Mouse (Mus musculus) adrenal gland, postnatal 36 days (tissue): ENCODE measurements at regions not wholly inside any gene's neighbourhood (a gene's known extent, or its start where the extent isn't known, plus 50 kb on each side); places are given as distances from the start of the nearest gene placed in this dataset.
"Not testable (repeated sequence)": the region's sequence is repeated elsewhere in the genome, so short reads cannot be mapped to it uniquely, and the experiment has no call there.

Experiments used
- DNase-seq, 2 experiments: peaks; one replicate each; pipeline ENCODE4 v3.0.0; 2021; ENCODE audit warnings: mixed read lengths in 1 of 2

DNA sequence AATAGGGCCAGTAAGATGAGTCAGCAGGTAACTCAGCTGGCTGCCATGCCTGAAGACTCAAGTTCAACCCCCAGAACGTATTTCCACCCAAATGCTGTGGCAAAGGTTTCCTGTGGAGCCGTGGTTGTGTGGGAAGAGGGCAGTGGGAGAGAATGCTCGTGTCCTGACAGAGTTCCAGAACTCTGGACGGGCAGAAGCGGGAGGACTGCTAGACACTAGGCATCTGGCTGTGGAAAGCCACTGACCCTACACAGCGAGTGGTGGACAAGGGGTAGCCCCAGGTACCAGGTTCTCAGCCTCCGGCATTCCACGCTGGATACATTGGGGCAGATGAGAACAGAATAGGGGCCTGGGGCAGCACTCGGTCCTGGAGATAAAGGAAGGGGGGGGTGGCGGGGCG lies 69.6 kb upstream of the Acsl3 start:
- DNase-seq: no peak

DNA sequence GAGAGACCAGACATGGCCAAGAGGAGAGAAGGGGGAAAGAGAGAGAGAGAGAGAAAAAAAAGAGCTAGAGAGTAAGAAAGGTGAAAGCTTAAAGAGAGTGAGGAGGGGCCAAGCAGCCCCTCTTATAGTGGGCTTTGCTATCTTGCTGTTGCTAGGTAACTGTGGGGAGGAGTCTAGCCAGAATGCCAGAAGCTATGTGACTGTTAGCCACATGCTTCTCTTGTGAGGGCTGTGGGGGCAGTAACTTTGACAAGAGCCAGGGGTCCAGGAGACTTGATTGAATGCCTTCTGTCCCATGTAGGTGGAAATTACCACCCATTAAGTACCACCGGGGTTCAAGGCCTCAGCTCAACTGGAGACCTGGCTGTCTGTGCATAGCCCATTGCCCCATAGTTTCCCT lies 69.0 kb upstream of the Acsl3 start:
- not testable (repeated sequence) for DNase-seq

DNA sequence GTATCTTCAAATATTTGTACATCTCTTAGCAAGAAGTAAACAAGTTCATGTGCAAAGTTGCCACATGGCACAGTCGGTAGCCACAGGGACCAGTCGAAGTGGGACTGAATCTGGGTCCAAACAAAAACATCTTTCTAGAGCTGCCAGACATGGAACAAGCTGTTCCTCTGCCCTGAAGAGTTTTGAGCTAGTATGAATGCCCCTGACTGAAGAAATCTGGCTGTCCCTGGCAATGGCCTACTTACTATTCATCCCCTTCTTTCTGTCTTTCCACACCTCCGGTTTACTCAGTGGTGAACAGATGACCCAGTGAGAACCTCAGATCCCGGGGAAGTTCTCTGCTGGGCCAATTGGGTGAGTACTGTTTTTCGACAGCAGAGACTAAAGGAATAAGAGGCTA lies 67.1 kb upstream of the Acsl3 start:
- no peak for DNase-seq

DNA sequence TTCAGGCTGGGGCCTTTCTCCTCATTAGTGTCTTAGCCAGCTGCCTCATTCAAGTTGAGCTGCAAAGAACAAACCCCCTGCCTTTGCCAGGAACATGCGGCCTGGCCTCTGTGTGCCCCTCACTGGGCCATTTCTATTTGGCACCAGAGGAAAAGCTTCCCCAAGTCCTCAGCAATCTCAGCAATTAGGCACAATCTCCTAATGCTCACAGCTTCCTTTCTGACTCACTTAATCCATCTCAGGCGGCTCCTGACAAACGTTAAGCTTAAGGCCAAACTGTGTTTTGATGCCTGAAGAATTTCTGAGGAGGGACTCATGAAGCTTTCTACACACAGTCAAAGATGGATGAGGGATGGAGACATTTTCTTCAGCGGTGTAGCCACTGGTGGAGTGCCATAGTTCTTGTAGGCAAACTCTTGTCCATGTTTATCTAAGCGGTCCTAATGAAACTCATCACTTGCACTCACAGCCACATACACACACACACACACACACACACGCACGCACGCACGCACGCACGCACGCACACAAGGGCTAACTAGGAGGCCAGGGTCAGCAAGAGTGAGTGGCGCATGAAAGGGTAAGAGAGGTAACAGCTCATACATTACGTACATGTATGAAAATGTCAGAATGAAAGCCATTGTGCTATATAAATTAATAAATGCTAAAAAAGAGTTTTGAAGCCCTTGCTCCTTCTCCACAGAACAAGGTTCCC lies 63.5 kb upstream of the Acsl3 start:
- no peak for DNase-seq

DNA sequence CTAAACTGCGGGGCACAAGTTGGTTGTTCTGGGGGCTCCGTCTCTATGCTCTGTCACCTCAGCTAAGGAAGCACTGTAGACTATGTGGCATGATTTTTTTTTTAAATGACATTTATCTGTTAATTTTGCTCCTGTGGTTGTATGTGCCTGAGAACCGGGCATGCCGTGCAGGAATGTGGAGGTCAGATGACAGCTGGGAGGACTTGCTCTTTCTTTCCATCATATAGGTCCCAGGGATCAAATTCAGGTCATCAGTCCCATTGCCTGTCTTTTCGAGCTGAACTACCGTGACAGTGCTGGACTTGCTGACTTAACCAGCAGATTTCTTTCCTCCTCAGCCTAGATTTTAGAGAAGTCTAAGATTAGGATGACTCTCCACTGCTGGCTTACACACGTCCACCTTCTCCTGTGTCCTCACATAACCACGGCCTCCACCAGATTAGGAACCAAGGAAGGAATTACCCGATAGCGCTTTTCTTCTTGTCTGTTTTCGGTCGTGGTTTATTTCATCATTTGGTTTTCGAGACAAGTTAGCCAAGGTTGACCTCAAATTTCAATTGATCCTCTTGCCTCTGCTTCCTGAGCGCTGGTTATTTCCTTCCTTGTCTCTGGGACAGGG lies 62.0 kb upstream of the Acsl3 start:
- DNase-seq: no peak

DNA sequence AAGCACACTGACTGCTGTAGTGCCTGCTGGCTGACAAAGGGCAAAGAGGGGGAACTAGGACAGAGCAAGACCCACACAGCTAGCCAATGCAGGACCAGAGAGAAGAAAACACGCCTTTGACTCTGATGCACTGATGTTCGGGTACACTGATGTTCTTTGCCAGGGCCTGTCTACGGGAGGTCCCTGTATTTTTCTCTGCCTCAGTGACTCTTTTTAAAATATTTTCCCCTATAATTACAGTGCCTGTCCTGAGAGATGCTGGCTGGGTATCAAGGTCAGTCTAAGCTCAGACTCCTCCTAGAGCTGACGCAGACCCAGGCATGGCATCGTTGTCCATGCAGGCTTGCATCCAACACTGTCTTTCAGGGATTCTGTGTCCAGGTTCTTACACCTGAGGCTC lies 59.1 kb upstream of the Acsl3 start:
- DNase-seq: peak; percentile 33 to 35

DNA sequence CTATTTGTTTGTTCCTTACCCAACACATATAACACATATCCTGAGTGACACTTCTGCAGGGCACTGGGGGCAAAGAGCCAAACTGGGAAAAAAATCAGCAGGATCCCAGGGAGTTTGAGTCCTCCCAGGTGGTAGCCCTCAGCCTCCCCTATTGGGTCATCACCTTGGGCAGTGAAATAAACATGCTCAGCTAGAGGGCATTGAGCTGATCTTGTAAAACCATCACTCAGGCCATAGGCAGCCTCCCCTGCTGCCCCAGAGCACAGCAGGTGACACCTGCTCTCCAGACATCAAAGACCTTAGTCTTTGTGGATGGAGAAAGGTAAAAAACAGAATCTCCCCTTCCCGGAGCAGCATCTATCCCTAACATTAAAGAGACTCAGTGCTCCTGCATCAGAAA lies 57.0 kb upstream of the Acsl3 start:
- no peak for DNase-seq

DNA sequence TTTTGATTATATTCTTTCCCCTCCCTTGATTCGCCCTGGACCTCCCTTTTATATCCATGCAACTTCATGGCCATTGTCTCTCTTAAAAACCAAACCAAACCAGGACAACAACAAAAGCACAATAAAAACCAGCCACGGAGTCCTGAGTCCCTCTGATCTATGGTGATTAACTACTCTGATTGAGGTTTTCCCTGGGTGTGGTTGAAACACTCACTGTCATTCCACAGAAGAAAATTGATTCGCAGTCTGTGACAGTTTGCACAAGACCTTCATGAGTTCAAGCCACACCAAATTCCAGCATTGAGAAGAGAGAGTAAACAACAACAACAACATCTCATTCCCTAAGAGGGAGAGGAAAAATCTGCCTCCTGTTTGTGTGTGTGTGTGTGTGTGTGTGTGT lies 56.1 kb upstream of the Acsl3 start:
- no peak for DNase-seq

DNA sequence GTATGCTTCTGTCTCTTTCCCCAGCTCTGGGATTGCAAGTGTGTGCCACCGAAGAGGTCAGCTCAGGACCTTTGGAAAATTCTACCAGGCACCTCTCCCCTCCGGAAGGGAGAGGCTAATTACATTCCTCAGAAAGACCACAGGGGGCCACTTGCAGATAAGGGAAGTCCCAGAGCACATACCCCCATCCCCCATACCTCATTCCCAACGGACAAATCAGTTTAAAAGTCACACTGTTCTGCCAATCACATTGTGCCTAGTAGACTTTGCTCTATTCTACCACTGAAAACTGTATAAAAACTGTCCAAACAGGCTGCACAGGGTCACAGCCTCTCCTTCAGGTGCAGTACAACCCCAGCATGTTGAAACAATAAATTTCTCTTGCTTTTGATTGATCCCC lies 55.6 kb upstream of the Acsl3 start:
- DNase-seq: no peak

DNA sequence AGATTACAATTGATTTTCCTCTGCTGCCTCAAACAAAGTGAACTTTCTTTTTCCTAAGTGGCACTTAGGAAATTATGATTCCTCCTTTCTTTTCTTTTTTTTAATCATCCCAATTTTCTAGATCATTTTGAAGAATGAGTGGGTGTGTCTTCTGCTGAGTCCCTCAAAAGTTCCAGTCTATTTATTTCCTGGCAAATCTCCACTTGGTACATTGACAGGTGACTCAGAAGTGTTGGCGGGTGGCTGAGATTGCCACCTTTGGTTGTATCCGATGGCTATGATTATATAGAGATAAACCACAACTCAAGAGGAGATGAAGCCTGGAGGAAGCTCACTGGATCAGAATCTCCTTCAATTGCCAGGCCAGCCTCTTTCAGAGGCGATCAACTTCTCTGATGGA lies 54.7 kb upstream of the Acsl3 start:
- DNase-seq: no peak

DNA sequence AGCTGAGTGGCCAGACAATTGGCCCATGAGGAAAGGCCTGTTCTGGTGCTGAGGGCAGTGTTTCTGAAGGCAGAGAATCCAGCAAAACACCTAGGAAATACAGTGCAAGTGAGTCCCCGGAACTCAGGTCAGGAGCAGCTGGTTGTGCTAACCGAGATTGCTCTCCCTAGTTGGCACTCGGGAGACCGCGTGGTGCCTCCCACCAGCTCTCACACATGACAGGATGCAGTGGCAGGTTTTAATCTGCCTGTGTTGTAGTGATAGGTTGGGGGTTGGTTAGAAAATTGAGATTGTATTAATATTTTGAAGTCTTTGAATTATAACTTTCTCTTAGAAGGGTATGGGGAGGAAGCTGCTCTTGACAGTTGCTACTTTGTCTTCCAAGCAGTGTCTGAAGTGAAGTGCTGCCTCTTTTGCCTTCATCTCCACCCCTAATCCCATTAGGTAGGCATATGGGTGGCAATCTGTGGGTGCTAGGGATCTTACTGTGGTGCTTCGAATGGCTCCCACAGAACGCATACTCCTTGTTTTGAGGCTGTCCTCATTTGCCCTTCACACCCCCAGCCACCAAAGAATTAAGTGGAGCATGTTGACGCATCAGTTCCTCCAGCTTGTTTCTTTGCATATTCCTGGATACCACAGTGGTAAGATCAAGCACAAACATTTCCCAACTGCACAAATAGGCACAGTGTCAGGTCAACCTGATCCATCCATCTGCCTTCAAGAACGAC lies 52.6 kb upstream of the Acsl3 start:
- no peak for DNase-seq
